Mouse (Mus musculus): Measurements from ENCODE around the gene Tmeff1. TPM values are rescaled to one million over a fixed set of nuclear protein-coding genes. Genes with fewer than 3 reads are reported as not detected.

Gene Tmeff1
- polyA plus RNA-seq (2015; fragmentation: Nextera tagmentation; extraction: Ambion mirVana) = 7.8 and 10.2 TPM in 2 replicates

- Histone ChIP-seq H3K27ac (ENCODE audit: low read depth, low read length) (peak within 1 kb of the TSS; percentile 54), H3K9ac (ENCODE audit: low read depth, low read length) (peak within 1 kb of the TSS; percentile 74), H3K9me3 (ENCODE audit: control insufficient read depth) (no peaks in the 10 kb centered on the region), H3K4me1 (replicated peaks; ENCODE audit: control insufficient read depth, insufficient read depth, low read length) (no peaks in the 10 kb centered on the region), H3K4me3 (ENCODE audit: low read depth, low read length) (peak within 1 kb of the TSS; percentile 79), H3K36me3 (ENCODE audit: control insufficient read depth, insufficient read depth) (no peaks in the 10 kb centered on the region), H3K4me2 (replicated peaks; ENCODE audit: low read depth) (peak within 1 kb of the TSS; percentile 96), H3K27me3 (replicated peaks; ENCODE audit: control insufficient read depth, insufficient read depth, low read length) (no peaks in the 10 kb centered on the region)
- no peak for TF ChIP-seq CTCF (IDR thresholded peaks at IDR 0.05; ENCODE audit: low read depth)
- 2% methylated on average over 63 of the region's 64 CpGs for WGBS
- no peak; the same call in 1 of the 2 replicates for ATAC-seq
Measured at GRCm38 (mm10) chr4:48584421-48585240, at the start of gene Tmeff1. TSS of gene Tmeff1 (plus strand) at chr4:48585174.

- 71% methylated on average over 5 of the region's 5 CpGs for WGBS
- no peak for ATAC-seq
- Histone ChIP-seq H3K4me2 (replicated peaks; ENCODE audit: low read depth) (no peak overlapping the region), H3K9me3 (ENCODE audit: control insufficient read depth) (no peaks in the 10 kb centered on the region), H3K27me3 (replicated peaks; ENCODE audit: control insufficient read depth, insufficient read depth, low read length) (no peaks in the 10 kb centered on the region), H3K4me1 (replicated peaks; ENCODE audit: control insufficient read depth, insufficient read depth, low read length) (no peaks in the 10 kb centered on the region), H3K27ac (ENCODE audit: low read depth, low read length) (no peak overlapping the region), H3K9ac (ENCODE audit: low read depth, low read length) (no peak overlapping the region), H3K4me3 (ENCODE audit: low read depth, low read length) (no peak overlapping the region), H3K36me3 (ENCODE audit: control insufficient read depth, insufficient read depth) (no peaks in the 10 kb centered on the region)
- no peak for TF ChIP-seq CTCF (IDR thresholded peaks at IDR 0.05; ENCODE audit: low read depth)
Measured at GRCm38 (mm10) chr4:48536275-48536674, 48.7 kb upstream of the Tmeff1 start.

- Histone ChIP-seq H3K27ac (ENCODE audit: low read depth, low read length) (no peak overlapping the region), H3K4me1 (replicated peaks; ENCODE audit: control insufficient read depth, insufficient read depth, low read length) (0 out of 2 replicates have a peak, but pooled peaks cover 2% of the 10 kb centered on the region), H3K9ac (ENCODE audit: low read depth, low read length) (no peak overlapping the region), H3K9me3 (ENCODE audit: control insufficient read depth) (no peaks in the 10 kb centered on the region), H3K4me3 (ENCODE audit: low read depth, low read length) (no peak overlapping the region), H3K36me3 (ENCODE audit: control insufficient read depth, insufficient read depth) (no peaks in the 10 kb centered on the region), H3K27me3 (replicated peaks; ENCODE audit: control insufficient read depth, insufficient read depth, low read length) (no peaks in the 10 kb centered on the region), H3K4me2 (replicated peaks; ENCODE audit: low read depth) (no peak overlapping the region)
- no peak for ATAC-seq
- TF ChIP-seq CTCF (IDR thresholded peaks at IDR 0.05; ENCODE audit: low read depth) = no peak
- 85% methylated on average over 5 of the region's 5 CpGs for WGBS
Measured at GRCm38 (mm10) chr4:48537024-48537423, 48.0 kb upstream of the Tmeff1 start.

GRCm38 (mm10) chr4:48538581-48538980 is 46.4 kb upstream of the Tmeff1 start:
- 63% methylated on average over 2 of the region's 2 CpGs for WGBS

GRCm38 (mm10) chr4:48539841-48540575 is 45.0 kb upstream of the Tmeff1 start, which contains the start of gene Msantd3:
TSS of gene Msantd3 (plus strand) at chr4:48539935.
- 0 out of 2 replicates have a peak, but pooled peaks cover 2% of the 10 kb centered on the region for H3K4me1 ChIP-seq (replicated peaks; ENCODE audit: control insufficient read depth, insufficient read depth, low read length)
- peak within 1 kb of the TSS; percentile 88 for H3K4me2 ChIP-seq (replicated peaks; ENCODE audit: low read depth)
- TF ChIP-seq CTCF (IDR thresholded peaks at IDR 0.05; ENCODE audit: low read depth) = no peak
- H3K27me3 ChIP-seq (replicated peaks; ENCODE audit: control insufficient read depth, insufficient read depth, low read length) = no peaks in the 10 kb centered on the region
- ATAC-seq = peak; percentile 56
- H3K36me3 ChIP-seq (ENCODE audit: control insufficient read depth, insufficient read depth) = no peaks in the 10 kb centered on the region
- H3K4me3 ChIP-seq (ENCODE audit: low read depth, low read length) = peak within 1 kb of the TSS; percentile 55
- 1% methylated on average over 59 of the region's 86 CpGs for WGBS
- H3K9ac ChIP-seq (ENCODE audit: low read depth, low read length) = peak within 1 kb of the TSS; percentile 83
- H3K27ac ChIP-seq (ENCODE audit: low read depth, low read length) = peak within 1 kb of the TSS; percentile 73
- no peaks in the 10 kb centered on the region for H3K9me3 ChIP-seq (ENCODE audit: control insufficient read depth)

More at GRCm38 (mm10) chr4:48538581-48538980, 46.4 kb upstream of the Tmeff1 start:
- no peak overlapping the region for H3K27ac ChIP-seq (ENCODE audit: low read depth, low read length)
- no peaks in the 10 kb centered on the region for H3K36me3 ChIP-seq (ENCODE audit: control insufficient read depth, insufficient read depth)
- H3K4me3 ChIP-seq (ENCODE audit: low read depth, low read length) = no peak overlapping the region
- 0 out of 2 replicates have a peak, but pooled peaks cover 2% of the 10 kb centered on the region for H3K4me1 ChIP-seq (replicated peaks; ENCODE audit: control insufficient read depth, insufficient read depth, low read length)
- ATAC-seq = no peak
- H3K27me3 ChIP-seq (replicated peaks; ENCODE audit: control insufficient read depth, insufficient read depth, low read length) = no peaks in the 10 kb centered on the region
- no peak overlapping the region for H3K4me2 ChIP-seq (replicated peaks; ENCODE audit: low read depth)
- H3K9me3 ChIP-seq (ENCODE audit: control insufficient read depth) = no peaks in the 10 kb centered on the region
- TF ChIP-seq CTCF (IDR thresholded peaks at IDR 0.05; ENCODE audit: low read depth) = no peak
- no peak overlapping the region for H3K9ac ChIP-seq (ENCODE audit: low read depth, low read length)

GRCm38 (mm10) chr4:48540576-48541111 is 44.3 kb upstream of the Tmeff1 start:
- Histone ChIP-seq H3K36me3 (ENCODE audit: control insufficient read depth, insufficient read depth) (no peaks in the 10 kb centered on the region), H3K4me1 (replicated peaks; ENCODE audit: control insufficient read depth, insufficient read depth, low read length) (0 out of 2 replicates have a peak, but pooled peaks cover 2% of the 10 kb centered on the region), H3K9ac (ENCODE audit: low read depth, low read length) (peak overlapping the region; percentile 83), H3K4me3 (ENCODE audit: low read depth, low read length) (peak overlapping the region; percentile 55), H3K27me3 (replicated peaks; ENCODE audit: control insufficient read depth, insufficient read depth, low read length) (no peaks in the 10 kb centered on the region), H3K27ac (ENCODE audit: low read depth, low read length) (peak overlapping the region; percentile 73), H3K4me2 (replicated peaks; ENCODE audit: low read depth) (peak overlapping the region; percentile 88), H3K9me3 (ENCODE audit: control insufficient read depth) (no peaks in the 10 kb centered on the region)
- ATAC-seq = peak; percentile 41; the same call in 1 of the 2 replicates
- TF ChIP-seq CTCF (IDR thresholded peaks at IDR 0.05; ENCODE audit: low read depth) = no peak
- under 1% methylated on average over 26 of the region's 50 CpGs for WGBS
